Mouse (Mus musculus) cortical plate, adult 2 months (tissue): Measurements from ENCODE around the gene C1qtnf2. TPM values are rescaled to one million over a fixed set of nuclear protein-coding genes. Genes with fewer than 3 reads are reported as not detected.

Experiments used
- H3K27ac ChIP-seq: fragments of 200-500 bp; 2 replicates; pipeline ENCODE4 v1.5.1; 2012; ENCODE audit warnings: low read length, control low read depth, inconsistent platforms; ENCODE audit not compliant: insufficient read depth
- H3K4me1 ChIP-seq: fragments of 200-500 bp; 2 replicates; pipeline ENCODE4 v1.6.1; 2011; ENCODE audit warnings: low read length; ENCODE audit not compliant: control insufficient read depth, insufficient read depth
- H3K4me3 ChIP-seq: fragments of 200-500 bp; 2 replicates; pipeline ENCODE4 v1.5.1; 2011; ENCODE audit warnings: mild to moderate bottlenecking, low read length, control low read depth; ENCODE audit not compliant: insufficient read depth
- CTCF ChIP-seq: fragments of 200-500 bp; IDR thresholded peaks from 2 replicates; pipeline ENCODE4 v1.5.1; 2011; ENCODE audit warnings: mild to moderate bottlenecking, control low read depth, low read length; ENCODE audit not compliant: insufficient read depth; ENCODE audit errors: extremely low read depth
- POLR2A ChIP-seq: fragments of 200-500 bp; IDR thresholded peaks from 2 replicates; pipeline ENCODE4 v1.6.1; 2011; ENCODE audit warnings: mild to moderate bottlenecking, low read length, control low read depth; ENCODE audit not compliant: insufficient read depth; ENCODE audit errors: extremely low read depth
- polyA plus RNA-seq: library from polyadenylated mRNA; depleted of rRNA; stranded (reverse); fragments of >200 nt; gene quantifications from 2 replicates; pipeline ENCODE4 v1.2.3, GENCODE M21; 2012; rRNA removed

The C1qtnf2 gene
- 2.1 and 3.7 TPM in 2 replicates for polyA plus RNA-seq

DNA sequence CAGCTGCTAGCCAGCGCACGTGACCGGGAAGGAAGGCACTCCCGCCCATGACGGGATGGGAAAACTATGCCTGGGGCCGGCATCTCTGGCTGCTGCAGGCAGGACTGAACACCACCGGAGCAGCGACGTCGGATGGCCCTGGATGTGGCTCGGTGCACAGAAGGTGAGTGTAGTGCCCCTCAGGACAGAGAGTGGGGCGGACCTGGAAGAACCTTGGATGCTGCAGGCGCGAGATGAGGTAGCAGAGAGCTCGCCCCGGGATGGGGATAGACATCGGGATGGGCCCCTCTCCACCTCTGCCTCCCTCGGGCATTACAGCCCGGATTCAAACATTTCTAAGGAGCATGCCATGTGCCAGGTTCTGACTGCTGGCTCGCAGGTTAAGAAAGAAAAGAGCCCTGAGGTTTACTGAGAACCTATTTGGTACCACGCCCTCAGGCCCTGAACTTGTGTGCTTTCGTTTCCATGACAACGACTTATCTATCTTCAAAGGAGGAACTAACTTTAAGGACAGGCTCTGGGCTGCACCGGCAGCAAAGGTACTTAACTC lies at the start of gene C1qtnf2:
Gene C1qtnf2, plus strand, starts transcription at position 52 of the 550 bp plus-strand sequence.
- peak within 1 kb of the TSS; percentile 26 for H3K4me3 ChIP-seq
- no peak for TF ChIP-seq CTCF
- no peak for TF ChIP-seq POLR2A
- no peak within 1 kb of the TSS for H3K27ac ChIP-seq
- no peaks in the 10 kb centered on the region for H3K4me1 ChIP-seq

DNA sequence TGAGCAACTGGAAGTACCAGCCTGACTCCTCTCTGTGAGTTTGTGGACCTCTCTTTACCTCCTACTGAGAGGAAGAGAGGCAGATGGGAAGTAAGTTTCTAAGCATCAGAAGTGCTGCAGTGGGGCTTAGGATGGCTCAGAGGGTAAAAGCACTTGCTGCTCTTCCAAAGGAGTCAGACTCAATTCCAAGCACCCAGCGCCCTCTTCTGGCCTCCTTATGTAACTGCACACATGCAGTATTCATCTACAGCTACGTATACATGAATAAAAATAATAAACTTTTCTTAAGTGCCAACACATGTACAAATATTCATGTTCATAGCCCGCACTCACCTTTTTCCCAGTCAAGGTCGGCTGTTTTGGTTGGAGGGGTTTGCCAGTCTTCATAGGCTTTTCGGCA lies 49.7 kb upstream of the C1qtnf2 start:
- H3K4me1 ChIP-seq, result 0 out of 2 replicates have a peak, but pooled peaks cover 2% of the 10 kb centered on the region
- H3K27ac ChIP-seq, result no peak overlapping the region
- no peak for TF ChIP-seq POLR2A
- peak; percentile 31; the same call in 1 of the 2 replicates for TF ChIP-seq CTCF
- no peak overlapping the region for H3K4me3 ChIP-seq

DNA sequence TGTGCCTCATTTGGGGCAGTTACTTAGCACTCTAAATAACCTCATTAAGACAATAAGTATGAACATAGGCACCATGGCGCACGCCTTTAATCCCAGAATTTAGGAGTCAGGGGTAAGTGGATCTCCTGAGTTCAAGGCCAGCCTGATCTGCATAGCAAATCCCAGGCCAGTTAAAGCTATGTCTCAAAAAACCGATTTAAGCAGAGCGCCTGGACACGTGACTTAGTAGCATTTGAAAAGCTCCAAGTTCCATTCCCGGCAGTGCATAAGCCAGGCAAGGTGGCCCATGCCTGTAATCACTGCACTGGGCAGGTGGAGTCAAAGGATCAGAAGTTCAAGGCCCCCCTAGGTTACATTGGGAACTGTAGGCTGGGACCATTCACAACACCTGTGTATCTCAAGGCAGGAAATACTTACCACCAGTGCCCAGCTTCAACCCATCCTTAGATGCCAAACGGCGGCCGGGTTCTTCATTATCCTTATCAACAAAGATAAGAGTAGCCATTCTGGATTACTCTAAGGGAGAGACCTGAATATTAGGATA lies 48.8 kb upstream of the C1qtnf2 start:
- TF ChIP-seq CTCF (no peak), POLR2A (no peak)
- 0 out of 2 replicates have a peak, but pooled peaks cover 2% of the 10 kb centered on the region for H3K4me1 ChIP-seq
- no peak overlapping the region for H3K27ac ChIP-seq
- H3K4me3 ChIP-seq, result peak overlapping the region; percentile 63; the same call in 1 of the 2 replicates

DNA sequence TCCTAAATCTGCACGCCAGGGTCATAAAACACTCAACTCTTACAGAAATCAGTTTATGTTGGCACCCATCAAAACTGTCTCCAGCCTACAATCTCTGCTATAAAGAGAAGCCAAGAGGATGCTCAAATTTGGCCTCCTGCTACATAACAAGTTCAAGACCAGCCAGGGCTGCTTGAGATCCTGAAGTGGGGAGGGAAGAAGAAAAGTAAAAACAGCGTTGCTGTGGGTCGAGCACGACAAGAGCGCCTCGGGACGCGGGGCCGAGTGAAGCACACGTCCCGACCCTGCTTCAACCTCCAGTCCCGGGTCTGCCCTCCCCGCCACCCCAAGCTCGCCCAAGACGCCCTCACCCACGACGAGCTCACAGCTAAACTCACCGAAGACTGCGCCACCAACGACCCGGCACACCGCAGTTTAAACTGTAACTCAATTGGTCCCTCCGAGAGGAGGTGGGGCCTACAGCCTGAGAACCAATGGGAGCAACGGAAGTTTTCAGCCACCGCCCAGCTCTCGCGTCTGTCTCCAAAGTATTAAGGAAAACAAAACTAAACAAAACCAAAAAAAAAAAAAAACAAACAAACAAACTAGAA lies 48.2 kb upstream of the C1qtnf2 start, which contains the start of gene Pttg1:
Gene Pttg1, minus strand, starts transcription at position 428 of the 590 bp plus-strand sequence.
- H3K27ac ChIP-seq, result peak within 1 kb of the TSS; percentile 55
- 0 out of 2 replicates have a peak, but pooled peaks cover 2% of the 10 kb centered on the region for H3K4me1 ChIP-seq
- H3K4me3 ChIP-seq, result peak within 1 kb of the TSS; percentile 63
- TF ChIP-seq POLR2A (peak; percentile 94), CTCF (no peak)

DNA sequence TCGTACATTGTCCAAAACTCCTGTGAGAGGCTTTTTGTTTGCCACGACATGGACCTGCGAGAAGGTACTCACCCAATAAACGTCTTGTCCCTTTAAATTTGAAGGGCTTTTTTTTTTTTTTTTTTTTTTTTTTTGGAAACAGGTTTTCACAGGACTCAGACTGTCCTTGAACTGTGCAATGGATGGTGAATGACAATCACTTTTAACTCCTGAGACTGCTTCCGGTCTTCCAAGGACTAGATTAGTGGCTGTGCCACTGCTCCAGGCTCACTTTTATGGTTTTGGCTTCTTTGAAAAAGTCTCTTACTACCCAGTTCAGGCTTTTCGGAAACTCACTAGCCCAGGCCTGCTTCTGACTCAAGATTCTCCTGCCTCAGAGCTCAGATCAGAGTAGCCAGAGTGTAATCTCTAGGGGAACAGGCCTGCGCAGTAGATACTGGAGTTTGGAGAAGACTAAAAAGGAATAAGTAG lies 47.6 kb upstream of the C1qtnf2 start:
- H3K27ac ChIP-seq, result peak overlapping the region; percentile 55

DNA sequence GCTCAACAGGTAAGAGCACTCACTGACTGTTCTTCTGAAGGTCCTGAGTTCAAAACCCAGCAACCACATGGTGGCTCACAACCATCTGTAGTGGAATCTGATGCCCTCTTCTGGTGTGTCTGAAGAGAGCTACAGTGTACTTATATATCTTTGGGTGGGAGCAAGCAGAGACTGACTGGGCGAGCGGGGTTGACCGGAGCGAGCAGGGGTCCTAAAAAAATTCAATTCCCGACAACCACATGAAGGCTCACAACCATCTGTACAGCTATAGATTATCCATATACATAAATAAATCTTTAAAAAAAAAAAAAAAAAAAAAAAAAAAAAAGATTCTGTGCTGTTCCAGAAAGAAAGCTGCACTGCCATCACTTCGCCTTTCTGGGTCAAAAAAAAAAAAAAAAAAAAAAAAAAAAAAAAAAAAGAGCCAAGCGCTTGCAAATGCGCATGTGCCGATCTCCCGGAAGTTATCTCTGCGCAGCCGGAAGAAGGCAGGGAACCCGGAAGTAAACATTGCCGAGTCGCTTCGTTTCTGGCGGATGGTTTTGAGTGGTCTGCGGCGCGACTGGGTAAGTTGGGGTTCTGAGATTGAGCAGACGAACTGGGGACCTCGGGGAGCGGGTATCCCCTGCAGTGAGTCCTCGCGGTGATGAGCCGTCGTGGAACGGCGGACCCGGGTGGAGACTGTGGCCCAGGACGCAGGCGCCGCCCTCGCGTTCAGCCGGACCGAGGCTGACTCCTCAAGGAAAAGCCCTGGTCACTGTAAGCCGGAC lies 40.6 kb upstream of the C1qtnf2 start, which contains the start of gene Slu7:
Gene Slu7, plus strand, starts transcription at position 491 of the 770 bp plus-strand sequence.
- peak within 1 kb of the TSS; percentile 84 for H3K4me3 ChIP-seq
- no peak within 1 kb of the TSS for H3K27ac ChIP-seq
- peaks cover 4% of the 10 kb centered on the region; the same call in 1 of the 2 replicates for H3K4me1 ChIP-seq
- no peak for TF ChIP-seq CTCF
- peak; percentile 56; the same call in 1 of the 2 replicates for TF ChIP-seq POLR2A

More for the DNA sequence above, 47.6 kb upstream of the C1qtnf2 start:
- Histone ChIP-seq H3K4me3 (peak overlapping the region; percentile 63), H3K4me1 (0 out of 2 replicates have a peak, but pooled peaks cover 2% of the 10 kb centered on the region)
- TF ChIP-seq POLR2A (no peak), CTCF (no peak)

DNA sequence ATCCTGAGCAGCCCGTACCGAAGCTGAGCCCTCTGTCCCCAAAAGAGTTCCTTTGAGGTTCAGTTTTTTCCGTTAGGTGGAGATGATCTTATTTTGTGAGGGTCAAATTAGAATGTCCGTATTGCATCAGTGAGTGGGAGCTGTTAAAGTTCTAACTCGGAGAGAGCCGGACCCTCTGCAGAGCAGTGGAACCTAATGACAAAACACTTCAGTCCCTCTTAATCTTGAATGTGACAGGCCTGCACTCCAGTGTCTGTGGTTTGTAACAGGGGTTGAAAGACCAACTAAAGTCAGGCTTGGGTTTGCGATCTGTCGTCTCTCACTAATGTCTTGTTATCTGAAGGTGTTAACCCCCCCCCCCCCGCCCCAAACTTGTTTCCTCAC lies 40.1 kb upstream of the C1qtnf2 start:
- H3K4me1 ChIP-seq, result peaks cover 4% of the 10 kb centered on the region; the same call in 1 of the 2 replicates
- no peak overlapping the region for H3K27ac ChIP-seq
- TF ChIP-seq CTCF (no peak), POLR2A (no peak)
- peak overlapping the region; percentile 84 for H3K4me3 ChIP-seq

DNA sequence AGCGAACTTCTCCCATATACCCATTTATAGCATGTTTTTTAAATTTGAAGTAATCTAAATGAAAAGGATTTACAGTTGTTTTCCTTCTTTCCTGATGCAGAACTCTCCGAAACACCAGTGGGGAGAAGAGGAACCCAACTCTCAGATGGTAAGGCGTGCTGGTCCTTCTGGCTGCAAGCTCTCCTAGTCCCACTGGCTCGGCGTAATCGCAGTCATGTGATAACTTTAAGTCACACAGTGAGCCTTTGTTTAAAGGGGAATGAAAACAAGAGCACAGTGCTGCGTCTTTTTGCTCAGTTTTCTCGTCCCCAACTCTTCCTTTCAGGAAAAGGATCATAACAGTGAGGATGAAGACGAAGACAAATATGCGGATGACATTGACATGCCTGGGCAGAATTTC lies 33.0 kb upstream of the C1qtnf2 start:
- no peaks in the 10 kb centered on the region for H3K4me1 ChIP-seq
- peak overlapping the region; percentile 65; the same call in 1 of the 2 replicates for H3K27ac ChIP-seq
- TF ChIP-seq POLR2A, result no peak
- no peak for TF ChIP-seq CTCF
- no peak overlapping the region for H3K4me3 ChIP-seq

DNA sequence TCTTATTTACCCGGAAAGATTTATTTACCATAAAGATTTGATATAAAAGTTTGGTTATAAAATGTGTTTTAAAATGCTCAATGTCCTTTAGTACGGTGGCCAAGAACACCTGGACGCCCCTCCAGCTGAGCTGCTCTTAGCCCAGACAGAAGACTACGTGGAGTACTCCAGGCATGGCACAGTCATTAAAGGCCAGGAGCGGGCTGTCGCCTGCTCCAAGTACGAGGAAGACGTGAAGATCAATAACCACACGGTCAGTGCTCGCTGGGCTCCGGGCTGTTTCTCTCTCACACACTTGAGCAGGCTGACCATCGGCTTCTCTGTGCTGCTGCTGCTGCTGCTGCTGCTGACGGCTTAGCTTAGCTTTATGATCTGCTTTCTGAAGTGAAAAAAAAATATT lies 30.9 kb upstream of the C1qtnf2 start:
- no peaks in the 10 kb centered on the region for H3K4me1 ChIP-seq

More for the DNA sequence above, 30.9 kb upstream of the C1qtnf2 start:
- TF ChIP-seq CTCF (no peak), POLR2A (no peak)
- Histone ChIP-seq H3K4me3 (no peak overlapping the region), H3K27ac (no peak overlapping the region)
